Mouse (Mus musculus) embryonic facial prominence, embryonic 14.5 days (tissue): ENCODE results near the gene Snd1. TPM values are rescaled to one million over a fixed set of nuclear protein-coding genes. Genes with fewer than 3 reads are reported as not detected.

ENCODE experiments used
- ATAC-seq: fragments of 200-750 bp; cut with Nextera tagmentation; 2 replicates; pipeline ENCODE4 v1.8.0; 2017; ENCODE audit warnings: low read depth, moderate number of reproducible peaks, moderate TSS enrichment
- DNase-seq: peaks from one replicate; pipeline ENCODE4 v3.0.0-alpha.2; 2015; ENCODE audit warnings: low spot score
- H3K27ac ChIP-seq: fragments of 300-500 bp; sonication (generic); replicated peaks from 2 replicates; pipeline ENCODE4 v1.5.1; 2014; ENCODE audit warnings: low read depth, mild to moderate bottlenecking, low read length, moderate library complexity
- H3K27me3 ChIP-seq: fragments of 300-500 bp; sonication (generic); replicated peaks from 2 replicates; pipeline ENCODE4 v1.6.1; 2014; ENCODE audit warnings: low read length; ENCODE audit not compliant: control insufficient read depth, insufficient read depth
- H3K36me3 ChIP-seq: fragments of 300-500 bp; sonication (generic); 2 replicates; pipeline ENCODE4 v1.6.1; 2014; ENCODE audit warnings: low read length, mixed read lengths; ENCODE audit not compliant: control insufficient read depth, insufficient read depth
- H3K4me1 ChIP-seq: fragments of 300-500 bp; sonication (generic); 2 replicates; pipeline ENCODE4 v1.6.1; 2014; ENCODE audit warnings: antibody characterized with exemption, low read length; ENCODE audit not compliant: control insufficient read depth, insufficient read depth
- H3K4me2 ChIP-seq: fragments of 300-500 bp; sonication (generic); 2 replicates; pipeline ENCODE4 v1.6.1; 2014; ENCODE audit warnings: low read depth, mild to moderate bottlenecking, low read length, moderate library complexity, mixed read lengths
- H3K4me3 ChIP-seq: fragments of 300-500 bp; sonication (generic); 2 replicates; pipeline ENCODE4 v1.5.1; 2014; ENCODE audit warnings: low read depth, mild to moderate bottlenecking, low read length
- H3K9ac ChIP-seq: fragments of 300-500 bp; sonication (generic); 2 replicates; pipeline ENCODE4 v1.6.1; 2014; ENCODE audit warnings: low read depth, mild to moderate bottlenecking, low read length, moderate library complexity, mixed read lengths
- H3K9me3 ChIP-seq: fragments of 300-500 bp; sonication (generic); 2 replicates; pipeline ENCODE4 v1.6.1; 2016; ENCODE audit warnings: low read length; ENCODE audit not compliant: control insufficient read depth
- WGBS: fragments of 180-500 bp; shearing (Covaris S2); extraction: QIAGEN DNeasy Blood & Tissue Kit; methylation state at CpG from one replicate; pipeline ENCODE4 v1.1.7; 2014; 5-methylcytosine and 5-hydroxymethylcytosine counted together
- polyA plus RNA-seq: library from polyadenylated mRNA; unstranded; fragments of >200 nt; fragmentation: Nextera tagmentation; extraction: Ambion mirVana; gene quantifications from 2 replicates; pipeline ENCODE4 v1.2.1, GENCODE M21; 2014

The Snd1 gene
- polyA plus RNA-seq, 1 experiment from 2014 or later: 111 TPM

DNA sequence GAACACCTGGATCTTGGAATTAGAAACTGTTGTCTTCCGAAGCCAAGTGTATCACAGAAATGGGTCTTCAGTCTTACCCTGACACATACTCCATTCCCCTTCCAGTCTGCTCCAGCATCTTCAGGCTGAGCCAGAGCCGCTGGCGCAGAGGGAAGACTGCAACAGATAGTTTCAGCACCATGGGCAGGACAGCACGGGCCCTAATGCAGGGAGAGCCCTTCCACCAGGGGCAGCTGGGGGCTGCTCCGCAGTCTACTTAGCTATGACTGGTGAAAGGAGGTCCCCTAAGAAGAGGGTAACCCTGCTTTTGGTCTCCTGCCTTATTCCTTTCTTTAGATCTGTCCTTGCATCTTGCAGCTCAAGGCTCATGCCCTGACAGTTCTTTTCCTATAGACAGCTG is 24.5 kb upstream of the Snd1 start:
- ATAC-seq (no peak), DNase-seq (no peak)
- Histone ChIP-seq H3K36me3 (no peaks in the 10 kb centered on the region), H3K4me3 (no peak overlapping the region), H3K4me1 (no peaks in the 10 kb centered on the region), H3K27ac (no peak overlapping the region), H3K9ac (no peak overlapping the region), H3K27me3 (peaks cover 38% of the 10 kb centered on the region), H3K4me2 (no peak overlapping the region), H3K9me3 (no peaks in the 10 kb centered on the region)
- WGBS: 11% methylated on average over 5 of the region's 5 CpGs

DNA sequence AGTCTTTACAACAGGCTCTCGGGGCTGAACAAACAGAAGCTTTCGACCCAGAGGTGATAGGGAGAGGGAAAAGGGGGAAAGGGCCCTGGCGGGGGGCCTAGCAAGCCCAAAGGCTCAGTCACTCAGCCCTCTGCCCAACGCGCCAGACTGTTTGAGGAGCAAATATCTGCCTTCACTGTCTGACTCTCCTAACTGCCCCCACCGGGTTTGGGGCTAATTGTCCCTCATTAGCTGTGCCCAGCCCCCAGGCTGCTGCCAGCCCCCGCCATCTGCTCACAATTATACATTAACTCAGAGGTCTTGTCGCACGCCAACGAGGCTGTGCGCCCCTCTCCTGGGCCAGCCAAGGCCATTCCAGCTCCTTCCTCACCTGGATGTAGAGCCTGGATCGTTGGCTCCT is 24.0 kb upstream of the Snd1 start:
- Histone ChIP-seq H3K27me3 (peaks cover 38% of the 10 kb centered on the region), H3K27ac (no peak overlapping the region), H3K4me3 (no peak overlapping the region), H3K36me3 (no peaks in the 10 kb centered on the region), H3K9ac (no peak overlapping the region), H3K4me1 (no peaks in the 10 kb centered on the region), H3K4me2 (no peak overlapping the region), H3K9me3 (no peaks in the 10 kb centered on the region)
- ATAC-seq (peak; percentile 26; the same call in 1 of the 2 replicates), DNase-seq (no peak)
- WGBS: 1% methylated on average over 10 of the region's 12 CpGs

DNA sequence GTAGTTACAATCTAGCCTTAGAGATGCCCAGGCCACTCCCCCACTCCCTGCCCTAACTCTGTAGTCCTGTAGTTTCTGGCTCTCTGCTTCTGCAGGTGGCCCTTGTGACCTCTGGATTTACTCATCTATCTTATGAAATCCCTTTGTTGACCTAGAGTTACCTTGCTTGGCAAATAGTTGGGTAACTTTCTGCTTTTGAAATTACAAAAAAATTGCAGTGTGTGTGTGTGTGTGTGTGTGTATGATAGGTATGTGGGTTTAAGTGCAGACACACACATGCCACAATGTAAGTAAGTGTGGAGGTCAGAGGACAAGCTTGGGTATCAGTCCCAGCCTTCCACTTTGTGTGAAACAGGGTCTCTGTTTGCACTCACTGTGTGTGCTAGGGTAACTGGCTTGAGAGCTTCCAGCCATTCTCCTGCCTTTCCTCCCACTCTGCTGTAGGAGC is 15.7 kb upstream of the Snd1 start:
- no peaks in the 10 kb centered on the region for H3K27me3 ChIP-seq
- no peaks in the 10 kb centered on the region for H3K4me1 ChIP-seq
- no peak overlapping the region for H3K4me2 ChIP-seq
- no peaks in the 10 kb centered on the region for H3K36me3 ChIP-seq
- ATAC-seq (no peak), DNase-seq (no peak)
- no peak overlapping the region for H3K4me3 ChIP-seq
- H3K27ac ChIP-seq: no peak overlapping the region
- H3K9ac ChIP-seq: no peak overlapping the region
- no peaks in the 10 kb centered on the region for H3K9me3 ChIP-seq

DNA sequence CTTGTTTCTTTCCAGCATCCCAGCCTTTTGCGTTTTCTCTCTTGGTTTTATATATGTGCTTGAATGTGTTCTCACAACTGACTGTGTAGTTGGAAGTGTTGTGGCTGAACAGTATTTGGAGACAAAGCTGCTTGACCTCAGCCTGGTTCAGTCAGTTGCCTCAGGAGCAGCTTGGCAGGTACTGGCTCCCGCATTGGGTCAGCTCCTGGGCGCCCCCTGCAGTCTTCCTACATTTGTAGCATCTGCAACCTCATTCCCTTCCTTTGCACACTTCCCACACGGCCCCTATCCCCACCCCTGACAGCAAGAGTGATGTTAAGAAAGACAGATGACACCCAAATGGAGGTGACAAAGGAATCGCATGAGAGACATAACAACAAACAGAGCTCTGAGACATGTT is 14.4 kb upstream of the Snd1 start:
- Histone ChIP-seq H3K9ac (no peak overlapping the region), H3K4me1 (no peaks in the 10 kb centered on the region), H3K27ac (no peak overlapping the region), H3K4me3 (no peak overlapping the region), H3K36me3 (no peaks in the 10 kb centered on the region), H3K9me3 (no peaks in the 10 kb centered on the region), H3K4me2 (no peak overlapping the region), H3K27me3 (no peaks in the 10 kb centered on the region)
- 9% methylated on average over 5 of the region's 5 CpGs for WGBS
- no peak for ATAC-seq
- DNase-seq: no peak

DNA sequence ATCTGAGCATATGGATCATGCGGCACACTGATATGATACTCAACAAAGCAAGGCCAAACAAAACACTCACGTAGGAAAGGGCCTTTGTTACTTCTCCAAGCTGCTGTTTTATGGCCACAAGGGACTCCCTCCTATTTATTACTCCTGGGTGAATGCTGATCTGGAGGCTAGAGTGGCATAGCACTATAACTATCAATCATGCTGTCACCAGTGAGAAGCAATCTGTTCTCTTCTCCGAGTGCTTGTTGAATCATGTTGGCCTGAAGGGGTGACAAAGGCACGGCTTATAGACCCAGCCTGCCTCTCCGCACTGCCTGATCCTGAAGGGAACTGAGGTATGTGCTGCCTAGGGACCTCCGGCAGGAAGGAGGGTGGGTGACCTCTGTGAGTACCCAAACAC is 10.3 kb upstream of the Snd1 start:
- no peak overlapping the region for H3K9ac ChIP-seq
- no peaks in the 10 kb centered on the region for H3K9me3 ChIP-seq
- DNase-seq: no peak
- H3K4me3 ChIP-seq: no peak overlapping the region
- no peak overlapping the region for H3K4me2 ChIP-seq
- no peaks in the 10 kb centered on the region for H3K27me3 ChIP-seq
- WGBS: 44% methylated on average over 6 of the region's 6 CpGs
- no peak overlapping the region for H3K27ac ChIP-seq
- no peaks in the 10 kb centered on the region for H3K36me3 ChIP-seq
- no peaks in the 10 kb centered on the region for H3K4me1 ChIP-seq
- ATAC-seq: no peak

DNA sequence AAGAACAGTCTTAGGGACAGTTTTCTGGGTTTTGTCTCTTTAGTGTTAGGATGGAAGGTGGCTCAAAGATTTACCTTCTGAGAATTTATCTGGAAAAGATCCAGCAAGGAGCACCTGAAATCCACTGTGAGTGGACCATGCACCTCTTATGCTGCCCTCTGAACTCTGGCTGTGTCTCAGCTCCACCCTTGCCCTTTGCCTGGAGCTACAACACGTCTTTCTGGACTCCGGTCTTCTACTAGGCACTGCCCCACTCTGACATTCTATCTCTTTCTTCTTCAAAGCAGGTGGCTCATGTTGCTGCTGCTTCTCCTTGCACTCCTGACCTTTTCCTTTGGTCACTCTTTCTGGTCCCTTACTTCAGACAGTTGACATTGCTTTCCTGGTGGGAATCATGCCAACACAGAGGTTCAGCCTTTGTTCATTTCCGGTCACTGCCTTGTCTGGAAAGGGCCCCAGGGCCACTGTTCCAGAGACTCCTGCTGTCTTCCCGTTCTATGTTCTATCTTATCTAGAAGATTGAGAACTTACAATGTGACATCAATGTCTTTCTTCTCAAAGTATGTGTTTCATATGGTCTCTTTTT is 4.8 kb upstream of the Snd1 start:
- H3K4me3 ChIP-seq: no peak overlapping the region
- H3K4me2 ChIP-seq: no peak overlapping the region
- 43% methylated on average over 4 of the region's 4 CpGs for WGBS
- ATAC-seq (no peak), DNase-seq (no peak)
- no peak overlapping the region for H3K9ac ChIP-seq
- H3K36me3 ChIP-seq: no peaks in the 10 kb centered on the region
- no peaks in the 10 kb centered on the region for H3K9me3 ChIP-seq
- H3K27me3 ChIP-seq: no peaks in the 10 kb centered on the region
- no peak overlapping the region for H3K27ac ChIP-seq
- no peaks in the 10 kb centered on the region for H3K4me1 ChIP-seq

DNA sequence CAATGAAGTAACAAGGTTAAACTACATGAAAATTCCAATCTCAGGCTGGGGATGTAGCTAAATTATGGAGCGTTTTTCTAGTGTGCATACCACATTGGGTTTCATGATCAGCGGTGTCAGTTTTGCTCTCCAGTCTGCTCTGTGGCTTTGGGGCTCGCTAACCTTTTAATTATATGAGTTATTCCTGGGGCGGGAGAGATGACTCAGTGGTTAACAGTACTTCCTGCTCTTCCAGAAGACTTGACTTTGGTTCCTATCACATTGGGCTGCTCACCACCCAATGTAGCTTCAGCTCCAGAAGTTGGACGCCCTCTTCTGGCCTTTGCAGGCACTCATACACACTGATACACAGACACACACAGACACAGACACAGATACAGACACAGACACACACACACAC is 4.3 kb upstream of the Snd1 start:
- 73% methylated on average over 5 of the region's 5 CpGs for WGBS
- DNase-seq (no peak), ATAC-seq (no peak)
- Histone ChIP-seq H3K27ac (no peak overlapping the region), H3K4me2 (no peak overlapping the region), H3K4me1 (no peaks in the 10 kb centered on the region), H3K9me3 (no peaks in the 10 kb centered on the region), H3K27me3 (no peaks in the 10 kb centered on the region), H3K4me3 (no peak overlapping the region), H3K36me3 (no peaks in the 10 kb centered on the region), H3K9ac (no peak overlapping the region)

DNA sequence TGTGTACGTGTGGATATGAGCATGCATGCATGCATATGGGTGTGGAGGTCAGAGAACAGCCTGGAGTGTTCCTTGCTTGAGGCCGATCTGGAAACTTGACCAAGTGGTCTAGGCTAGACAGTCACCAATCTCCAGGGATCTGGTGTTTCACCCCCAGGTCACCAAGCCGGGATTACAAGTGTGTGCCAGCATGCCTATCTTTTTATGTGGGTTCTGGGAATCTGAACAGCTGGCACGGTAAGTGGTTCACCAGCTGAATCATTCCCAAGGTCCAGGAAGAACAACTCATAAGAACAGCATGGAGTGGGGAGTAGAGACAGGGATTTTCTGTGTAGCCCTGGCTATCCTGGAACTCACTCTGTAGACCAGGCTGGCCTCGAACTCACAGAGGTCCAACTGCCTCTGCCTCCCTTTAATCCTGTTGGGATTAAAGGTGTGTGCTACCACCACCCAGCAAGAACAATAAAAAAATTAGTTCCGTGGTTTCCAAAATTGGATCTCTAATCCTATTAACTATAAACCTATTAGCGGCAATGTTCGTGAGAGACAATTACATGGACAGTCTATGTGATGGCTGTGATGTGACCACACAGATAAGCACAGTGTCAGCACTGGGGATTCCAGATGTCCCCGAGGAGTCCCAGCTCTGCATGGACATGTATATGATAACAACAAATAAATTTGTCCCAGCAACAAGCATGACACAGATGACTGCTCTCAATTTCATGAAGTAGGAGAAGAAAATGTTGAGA is 3.5 kb upstream of the Snd1 start:
- H3K27me3 ChIP-seq: no peaks in the 10 kb centered on the region
- no peaks in the 10 kb centered on the region for H3K4me1 ChIP-seq
- H3K4me3 ChIP-seq: no peak overlapping the region
- no peak overlapping the region for H3K9ac ChIP-seq
- no peak overlapping the region for H3K4me2 ChIP-seq
- no peaks in the 10 kb centered on the region for H3K9me3 ChIP-seq
- DNase-seq (no peak), ATAC-seq (no peak)
- no peak overlapping the region for H3K27ac ChIP-seq
- WGBS: 80% methylated on average over 9 of the region's 9 CpGs
- H3K36me3 ChIP-seq: no peaks in the 10 kb centered on the region

DNA sequence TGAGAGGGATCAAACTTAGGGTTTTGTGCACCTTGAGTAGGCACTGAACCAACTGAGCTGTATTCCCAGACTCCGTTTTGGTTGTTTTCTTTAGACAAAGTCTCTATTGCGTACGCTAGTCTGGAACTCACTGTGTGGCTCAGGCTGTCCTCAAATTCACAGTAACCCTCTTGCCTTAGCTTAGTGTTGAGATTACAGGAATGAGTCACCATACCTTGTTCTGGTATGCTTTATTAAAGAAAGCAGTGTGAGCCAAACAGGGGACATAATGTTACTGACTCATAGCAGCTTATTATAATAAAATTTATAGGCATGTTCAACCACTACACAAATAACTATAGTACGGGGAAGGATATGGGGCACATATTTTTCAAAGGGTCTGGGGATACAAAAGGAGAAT is 728 bp upstream of the Snd1 start:
- H3K4me3 ChIP-seq: no peak overlapping the region
- H3K27me3 ChIP-seq: no peaks in the 10 kb centered on the region
- H3K27ac ChIP-seq: no peak overlapping the region
- no peaks in the 10 kb centered on the region for H3K9me3 ChIP-seq
- no peak overlapping the region for H3K9ac ChIP-seq
- 84% methylated on average over 4 of the region's 4 CpGs for WGBS
- DNase-seq: no peak
- no peaks in the 10 kb centered on the region for H3K36me3 ChIP-seq
- 0 out of 2 replicates have a peak, but pooled peaks cover 5% of the 10 kb centered on the region for H3K4me1 ChIP-seq
- H3K4me2 ChIP-seq: no peak overlapping the region
- ATAC-seq: no peak
